Mouse (Mus musculus) adrenal gland, postnatal 14 days (tissue): ENCODE measurements around the gene Stk26. TPM values are rescaled to one million over a fixed set of nuclear protein-coding genes. Genes with fewer than 3 reads are reported as not detected.

Experiments used
- DNase-seq: peaks from one replicate; pipeline ENCODE4 v3.0.0; 2021; ENCODE audit warnings: mixed read lengths
- long read RNA-seq, 2 experiments: library from polyadenylated mRNA; stranded (forward); transcript quantifications; one replicate each; pipeline ENCODE4 v2.0.0; 2021
- total RNA-seq: library from RNA; stranded (reverse); gene quantifications from 2 replicates; pipeline ENCODE4 v1.2.3, GENCODE M21; 2021

Stk26 gene
- 4.1 and 4.2 TPM in 2 replicates for total RNA-seq
- long read RNA-seq, experiment 1, partial matches to known transcripts, result 0 of 2 reads
- long read RNA-seq, experiment 1, other reads (novel, unspliced or antisense), result 0 of 2 reads
- long read RNA-seq, experiment 2, partial matches to known transcripts, result 0 of 1 reads
- long read RNA-seq, experiment 2, other reads (novel, unspliced or antisense), result 0 of 1 reads

DNA sequence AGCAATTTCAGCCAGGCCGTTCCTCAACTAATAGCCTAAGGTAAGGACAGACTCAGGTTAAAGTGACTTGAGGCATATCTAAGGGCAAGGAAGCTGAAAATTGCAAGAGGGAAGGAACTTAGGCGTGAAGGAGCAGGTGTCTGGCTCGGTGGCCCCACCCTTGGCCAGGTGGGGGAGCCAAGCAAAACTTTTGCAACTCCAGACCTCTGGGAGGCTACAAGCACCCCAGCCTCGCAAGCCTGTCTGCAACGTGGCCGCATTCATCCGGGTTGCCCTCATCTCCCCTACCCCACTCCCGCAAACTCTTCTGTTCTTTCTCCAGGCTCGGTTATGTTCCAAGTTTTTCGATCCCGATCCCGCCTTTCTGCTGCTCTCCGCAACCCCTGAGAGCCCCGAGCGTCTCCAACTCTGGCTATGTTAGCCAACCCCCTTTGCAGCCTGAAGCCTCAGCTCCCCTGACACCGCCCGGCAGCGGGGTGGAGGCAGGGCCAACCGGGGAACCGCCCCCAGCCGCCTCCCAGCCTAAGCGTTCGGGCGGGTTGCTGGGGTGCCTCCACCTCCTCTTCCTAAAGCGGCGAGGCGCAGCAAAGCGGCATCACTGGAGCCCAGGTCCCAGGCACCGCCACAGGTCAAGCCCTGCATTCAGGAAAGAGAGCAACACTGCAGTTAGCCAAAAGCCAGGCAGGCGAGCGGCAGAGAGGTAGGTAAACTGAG, at the start of gene Stk26:
Stk26 (plus strand) TSS at position 201 of the 714 bp plus-strand sequence.
- DNase-seq, result peak; percentile 71

DNA sequence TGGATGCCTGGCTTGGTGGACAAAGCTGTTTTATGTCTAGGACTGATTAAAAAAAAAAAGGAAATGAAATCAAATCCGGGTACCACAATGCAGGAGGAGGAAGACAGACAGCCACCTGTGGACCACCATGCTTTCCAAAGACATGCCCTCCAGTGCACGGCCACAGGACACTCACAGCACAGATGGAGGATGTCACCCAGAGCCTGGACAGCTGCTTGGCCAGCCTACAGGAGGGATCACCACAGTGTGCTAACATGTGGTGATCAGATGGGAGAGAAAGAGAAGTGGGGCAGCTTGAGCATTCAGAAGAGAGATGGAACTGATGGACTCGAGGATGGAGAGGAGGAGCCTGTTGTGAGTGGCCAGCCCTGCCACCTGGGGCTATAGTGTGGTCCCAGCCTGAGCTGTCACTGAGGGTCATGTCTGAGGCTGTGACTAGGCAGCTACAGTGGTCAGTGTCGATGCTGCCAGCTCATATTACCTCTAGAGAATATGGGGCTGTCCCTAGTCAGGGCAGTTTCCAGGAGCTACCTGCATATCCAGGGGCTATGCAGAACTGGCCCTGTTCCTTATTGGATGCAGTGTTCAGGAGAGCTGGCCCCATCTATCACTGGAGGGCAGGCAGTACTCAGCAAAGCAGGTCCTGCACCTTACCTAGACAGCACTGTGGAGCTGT, 47.7 kb upstream of the Stk26 start:
- no peak for DNase-seq

DNA sequence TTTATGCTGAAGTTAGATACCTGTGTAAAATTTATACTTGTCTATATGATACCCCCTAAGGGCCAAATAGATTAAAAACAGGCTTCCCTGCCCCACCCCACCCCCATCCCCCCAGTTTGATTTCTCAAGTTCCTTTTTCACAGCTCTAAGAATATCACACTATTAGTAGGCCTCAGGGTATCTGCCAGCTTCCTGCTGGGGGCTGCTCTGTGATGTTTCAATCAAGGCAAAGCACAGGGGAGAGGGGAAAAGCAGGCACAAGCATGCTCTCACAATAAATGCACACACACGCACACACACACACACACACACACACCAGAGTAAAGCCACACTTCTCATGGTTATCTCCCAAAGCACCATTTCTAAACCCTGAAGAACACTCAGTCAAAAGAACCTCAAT, 43.0 kb upstream of the Stk26 start:
- DNase-seq, result no peak

DNA sequence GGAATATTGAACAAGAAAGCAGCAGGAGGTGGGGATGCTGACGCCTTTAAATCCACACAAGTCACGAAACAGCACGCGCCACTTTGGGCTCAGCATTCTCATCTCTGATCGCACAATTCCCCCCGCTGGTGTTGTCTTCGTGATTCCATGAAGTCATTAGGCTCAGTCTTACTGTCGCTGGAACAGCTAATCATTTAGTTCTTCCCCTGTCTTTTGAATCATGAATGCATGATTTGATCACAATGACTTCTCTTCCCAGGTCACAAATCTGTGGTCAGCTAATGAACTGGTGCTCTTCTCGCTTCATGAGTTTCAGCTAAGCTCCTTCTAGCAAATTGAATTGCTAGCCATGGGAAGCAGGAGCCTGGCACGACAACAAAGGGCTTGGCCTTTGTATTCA, 42.3 kb upstream of the Stk26 start:
- DNase-seq, result no peak

DNA sequence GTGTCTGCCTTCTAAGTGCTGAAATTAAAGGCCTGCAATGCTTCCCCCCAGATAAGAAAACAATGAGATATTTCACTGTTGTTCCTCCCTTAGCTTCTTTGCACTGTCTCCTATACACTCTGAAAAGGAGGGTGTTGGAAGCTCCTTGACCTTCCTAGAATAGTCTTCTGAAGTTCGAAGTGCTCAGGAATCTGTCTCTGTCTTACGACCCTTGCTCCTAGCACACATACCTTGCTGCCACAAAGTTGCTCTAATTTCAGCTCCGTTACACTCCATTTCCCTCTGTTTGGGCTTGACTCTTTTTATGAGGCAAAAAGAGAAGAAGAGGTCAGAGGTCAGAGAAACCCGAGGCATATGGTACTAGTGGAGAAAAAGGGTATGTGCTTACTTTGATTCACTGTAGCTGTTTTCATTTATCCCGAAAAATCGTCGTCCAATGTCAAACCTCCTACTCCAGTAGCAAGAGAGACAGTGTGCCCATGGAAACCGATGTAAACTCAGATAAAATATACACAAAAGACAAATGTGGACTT, 41.1 kb upstream of the Stk26 start:
- no peak for DNase-seq

DNA sequence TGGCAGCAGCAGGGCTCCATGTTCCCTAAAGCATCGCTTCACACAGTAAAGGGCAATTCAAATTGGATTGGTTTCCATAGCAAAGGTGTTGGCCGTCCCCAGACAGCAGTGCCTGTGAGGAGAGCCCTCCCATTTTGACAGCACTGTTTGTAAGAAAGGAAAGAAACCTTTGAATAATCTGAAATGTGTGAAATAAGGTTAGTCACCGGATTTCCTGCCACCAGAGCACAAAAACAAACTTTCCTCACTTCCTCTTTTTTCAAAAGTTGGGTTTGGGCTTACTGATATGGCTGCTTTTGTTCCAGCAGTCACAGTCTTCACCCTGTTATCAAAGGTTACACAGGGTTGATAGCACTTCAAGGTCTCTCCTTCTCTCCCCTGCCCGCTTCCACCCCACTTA, 35.2 kb upstream of the Stk26 start:
- DNase-seq, result no peak

DNA sequence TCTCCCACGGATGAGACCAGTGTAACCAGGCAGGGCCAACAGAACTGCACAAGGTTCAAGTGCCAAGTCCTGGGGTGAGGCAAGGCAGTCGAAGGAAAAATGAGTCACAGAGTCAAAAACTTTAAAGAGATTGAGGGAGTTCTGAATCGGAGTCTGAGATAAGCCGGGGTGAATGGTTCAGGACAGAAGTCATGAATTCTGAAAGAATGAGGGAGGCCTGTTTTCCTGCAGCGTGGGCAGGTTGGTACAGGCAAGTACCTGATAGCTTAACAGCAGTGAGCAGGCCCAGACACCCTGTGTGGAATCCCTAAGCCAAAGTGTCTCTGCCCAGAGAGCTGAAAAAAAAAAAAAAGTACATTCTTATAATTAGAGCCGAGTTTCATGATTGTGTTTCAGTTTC, 17.0 kb upstream of the Stk26 start:
- DNase-seq, result no peak

DNA sequence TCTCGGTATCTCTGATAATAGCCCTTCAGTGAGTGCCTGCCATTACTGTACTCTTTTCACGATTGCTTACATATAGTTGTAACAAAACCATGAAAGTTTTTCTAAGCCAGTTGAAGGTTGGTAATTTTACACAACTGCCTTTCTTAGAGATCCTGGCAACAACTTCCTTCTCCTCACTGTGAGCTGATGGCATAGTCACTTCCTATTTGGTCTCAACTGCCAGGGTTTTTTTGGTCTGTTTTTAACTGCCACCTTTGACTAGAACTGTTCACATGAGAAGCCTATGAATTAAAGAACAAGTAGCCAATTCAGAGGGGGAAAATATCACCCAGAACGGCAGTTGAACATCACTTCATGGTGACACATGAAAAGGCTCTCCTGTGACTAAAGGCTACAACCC, 5.3 kb upstream of the Stk26 start:
- DNase-seq, result no peak

DNA sequence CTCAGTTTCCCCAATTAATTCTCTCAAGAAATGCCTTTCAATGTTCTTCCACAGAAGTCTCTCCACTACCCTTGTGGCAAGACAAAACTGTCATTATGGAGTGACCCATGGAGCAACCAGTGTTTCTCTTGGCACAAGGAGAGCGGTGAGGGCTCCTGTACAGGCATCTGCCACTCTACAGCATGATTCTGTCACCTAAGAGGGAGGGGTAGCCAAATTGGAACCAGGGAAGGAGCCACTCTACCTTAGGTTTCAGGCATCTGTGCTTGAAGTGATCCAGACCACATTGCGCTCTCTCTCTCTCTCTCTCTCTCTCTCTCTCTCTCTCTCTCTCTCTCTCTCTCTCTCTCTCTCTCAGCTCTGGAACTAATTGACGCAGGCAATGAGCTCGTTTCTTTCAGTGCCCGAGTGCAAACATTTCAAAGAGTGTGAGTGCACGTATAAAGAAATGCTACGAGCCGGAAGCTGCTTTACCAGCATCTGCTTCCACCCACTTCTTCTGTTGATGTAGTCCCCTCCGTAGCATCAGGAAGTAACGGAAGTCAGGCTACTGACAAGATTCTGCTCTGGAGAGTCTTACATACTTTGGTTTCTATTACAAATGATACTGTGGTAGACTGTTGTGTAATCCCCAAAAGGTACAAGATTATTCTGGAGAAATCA, 4.7 kb upstream of the Stk26 start:
- no peak for DNase-seq

DNA sequence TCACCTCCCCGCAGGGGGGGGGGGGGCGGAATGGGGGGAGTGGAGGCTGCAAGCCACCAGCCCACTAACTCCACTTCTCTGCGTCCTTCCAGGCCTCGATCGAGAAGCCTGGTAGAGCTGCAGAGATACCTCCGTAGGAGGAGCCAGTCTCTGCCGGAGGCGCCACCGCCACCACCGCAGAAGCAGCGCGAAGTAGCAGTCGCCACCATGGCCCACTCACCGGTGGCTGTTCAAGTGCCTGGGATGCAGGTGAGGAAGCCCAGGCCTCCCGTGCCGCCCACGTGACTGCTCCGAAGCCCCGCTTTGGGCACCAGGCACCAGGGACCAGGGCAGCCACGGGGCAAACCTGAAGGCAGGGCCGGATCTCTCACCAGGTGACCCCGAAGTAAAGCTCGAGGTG, 740 bp downstream of the Stk26 start:
- DNase-seq, result peak; percentile 7

DNA sequence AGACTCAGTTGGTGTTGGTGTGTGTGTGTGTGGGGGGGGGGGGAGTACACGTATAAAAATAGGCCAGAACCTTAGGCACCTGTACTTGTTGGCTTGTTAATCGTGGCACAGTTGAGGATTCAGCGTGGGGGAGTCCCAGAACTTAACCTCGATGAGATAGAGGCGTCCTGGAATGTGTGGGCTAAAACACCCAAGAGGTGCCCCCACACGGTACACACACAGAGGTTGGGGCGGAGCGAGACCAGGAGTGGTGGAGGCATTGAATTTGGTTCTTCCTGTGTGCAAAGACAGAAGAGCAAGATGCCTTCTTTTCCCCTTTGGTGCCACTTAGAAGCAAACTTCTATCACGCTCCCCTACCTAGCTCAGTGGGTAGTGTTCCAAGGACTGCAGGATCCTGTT, 1.2 kb downstream of the Stk26 start:
- DNase-seq, result no peak

DNA sequence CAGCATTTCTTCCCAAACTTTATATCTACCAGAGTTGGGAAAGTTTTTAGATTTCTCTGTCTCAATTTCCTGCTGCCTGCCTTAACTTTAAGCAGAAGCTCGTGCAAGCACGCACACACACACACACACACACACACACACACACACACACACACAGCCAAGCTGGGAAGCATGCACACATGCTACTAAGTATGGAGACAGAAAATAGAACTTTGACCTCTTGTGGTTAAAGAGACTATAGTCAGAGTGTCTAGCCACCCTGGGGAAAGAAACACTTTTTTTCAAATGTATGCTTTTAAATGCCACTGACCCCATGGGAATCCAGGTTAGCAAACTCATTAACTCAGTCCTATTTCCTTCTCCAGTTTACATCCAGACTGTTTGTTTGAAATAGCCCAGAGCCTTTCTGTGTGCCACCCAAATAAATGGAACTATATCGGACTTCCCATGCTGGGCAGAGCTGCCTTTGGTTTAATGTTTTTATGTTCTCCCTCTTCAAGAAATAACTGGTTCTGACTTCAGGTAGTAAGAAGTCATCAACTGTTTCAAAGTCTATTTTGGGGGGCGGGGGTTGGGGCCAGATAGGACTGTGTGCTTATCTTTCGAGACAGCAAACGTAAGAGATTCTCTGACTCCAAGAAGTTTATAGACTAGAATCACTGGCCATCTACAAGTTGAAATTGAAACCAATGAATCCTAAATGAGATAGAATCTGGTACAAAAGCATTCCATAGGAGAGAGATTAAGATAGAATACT, 9.8 kb downstream of the Stk26 start:
- DNase-seq, result no peak

DNA sequence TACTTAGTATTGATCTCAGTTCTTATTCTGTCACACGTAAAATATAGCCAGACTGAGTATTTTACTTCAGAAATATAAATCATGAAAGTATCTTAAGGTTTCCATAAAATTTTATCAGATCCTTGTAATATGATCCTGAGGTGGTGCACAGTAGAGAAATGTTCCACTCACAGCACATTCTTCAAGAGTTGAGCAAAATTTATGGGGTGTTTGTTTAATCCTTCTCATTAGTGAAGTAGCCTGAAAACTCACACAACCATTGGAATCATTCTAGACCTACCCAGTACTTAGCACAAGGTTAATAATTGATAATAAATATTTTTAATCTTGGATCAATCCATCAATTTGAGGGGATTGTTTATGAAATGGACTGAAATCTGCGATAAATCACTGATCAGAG, 22.9 kb downstream of the Stk26 start:
- no peak for DNase-seq

DNA sequence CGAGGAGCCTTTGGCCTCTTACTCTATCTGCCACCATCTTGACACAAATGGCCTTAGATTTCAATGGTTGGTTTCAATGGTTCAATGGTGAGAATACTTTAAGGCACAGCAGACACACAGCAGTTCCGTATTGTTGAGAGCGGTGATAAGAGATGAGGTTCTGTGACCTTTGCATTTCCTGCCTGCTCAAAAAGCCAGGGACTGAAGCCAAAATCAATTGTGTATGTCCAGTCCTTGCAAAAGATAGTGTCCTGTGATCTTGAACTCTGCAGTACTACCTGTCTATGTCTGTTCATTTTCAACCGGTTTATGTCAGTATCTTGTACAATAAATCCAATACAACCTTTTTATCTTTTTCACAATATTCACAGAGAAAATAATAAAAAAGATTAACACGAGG, 23.9 kb downstream of the Stk26 start:
- DNase-seq, result no peak

DNA sequence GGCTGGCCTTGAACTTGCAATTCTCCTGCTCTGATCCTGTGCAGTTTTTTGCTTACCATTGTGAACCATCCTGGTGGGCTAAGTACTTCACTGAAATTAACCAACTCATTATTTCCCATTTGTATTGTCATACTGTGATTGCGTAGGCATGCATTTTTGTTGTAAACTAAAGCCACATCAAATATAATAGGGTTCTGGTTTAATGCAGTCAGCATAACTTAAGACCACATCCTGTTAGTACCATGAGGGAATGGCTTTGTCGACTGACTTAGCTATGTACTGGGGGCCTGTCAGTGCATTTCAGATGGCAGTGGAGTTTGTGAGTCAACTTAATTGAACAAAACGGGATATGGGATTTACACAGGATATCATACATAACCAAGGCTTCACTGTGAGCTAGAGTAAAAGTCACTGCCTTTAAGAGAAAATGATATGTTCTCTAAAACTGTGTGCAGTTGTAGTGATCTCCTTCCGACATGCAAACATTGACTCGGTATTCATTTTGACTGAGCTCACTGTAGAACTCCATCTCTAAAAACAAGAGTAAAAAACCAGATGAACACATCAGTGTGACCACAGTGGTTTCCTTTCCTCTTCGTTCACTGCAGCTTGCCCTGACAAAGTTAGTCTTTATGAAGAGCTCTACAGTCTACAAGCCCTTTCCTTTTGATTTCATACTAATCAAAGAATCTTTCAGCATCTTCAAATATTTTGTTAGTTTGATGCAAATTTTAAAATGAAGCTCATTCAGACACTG, 33.6 kb downstream of the Stk26 start:
- DNase-seq, result no peak

DNA sequence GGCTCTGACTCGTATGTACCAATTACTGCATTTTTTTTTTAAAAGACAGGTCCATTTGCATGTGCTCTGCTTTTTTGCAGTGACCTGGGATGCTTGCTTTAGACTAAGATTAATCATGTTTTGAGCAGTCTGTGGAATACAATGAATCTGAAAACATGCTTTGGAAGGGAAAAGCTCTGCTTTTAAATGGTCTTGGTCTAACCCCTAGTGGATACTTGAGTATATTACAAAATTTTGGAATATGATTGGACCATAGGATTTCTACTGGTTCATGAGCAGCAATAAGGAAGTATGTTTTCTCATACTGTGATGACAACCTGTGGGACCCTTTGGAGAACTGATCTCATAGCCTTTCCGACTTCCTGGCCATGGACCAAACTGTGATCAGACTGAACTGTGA, 47.2 kb downstream of the Stk26 start:
- no peak for DNase-seq

DNA sequence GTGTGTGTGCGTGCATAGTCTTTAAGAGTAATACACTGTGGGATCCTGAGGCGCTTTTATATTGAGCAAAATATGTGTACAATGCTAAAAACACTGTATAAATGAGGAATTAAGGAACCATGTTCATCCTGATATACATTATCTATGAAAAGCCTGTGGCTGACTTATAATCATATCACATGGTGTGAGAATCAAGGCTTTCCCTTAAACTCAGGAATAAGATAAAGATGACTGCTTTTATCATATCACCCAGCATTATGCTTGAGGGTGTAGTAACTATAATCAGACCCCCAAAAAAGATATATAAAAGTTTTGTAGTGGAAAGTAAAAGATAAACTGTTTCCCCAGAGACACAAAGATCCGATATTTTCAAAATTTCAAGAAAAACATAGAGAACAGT, 62.6 kb downstream of the Stk26 start:
- no peak for DNase-seq

DNA sequence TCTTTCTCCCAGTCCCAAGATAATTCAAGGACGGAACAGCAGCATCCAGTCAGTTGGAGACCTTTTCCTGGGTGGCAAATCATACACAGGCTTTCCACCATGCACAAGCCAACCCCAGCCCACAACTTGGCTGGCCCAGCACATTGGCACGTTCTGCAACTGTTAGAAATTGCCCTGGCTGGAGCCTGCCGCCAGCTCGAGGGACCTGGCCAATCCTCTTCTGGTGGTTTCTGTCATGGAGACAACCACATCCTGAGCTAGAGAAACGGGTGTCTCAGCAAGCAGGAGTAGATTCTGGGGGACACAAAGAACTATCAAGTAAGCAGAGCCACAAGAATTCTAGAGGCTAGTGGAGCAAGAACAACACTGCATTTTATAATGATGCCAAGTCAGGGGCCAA, 69.1 kb downstream of the Stk26 start:
- DNase-seq, result no peak

DNA sequence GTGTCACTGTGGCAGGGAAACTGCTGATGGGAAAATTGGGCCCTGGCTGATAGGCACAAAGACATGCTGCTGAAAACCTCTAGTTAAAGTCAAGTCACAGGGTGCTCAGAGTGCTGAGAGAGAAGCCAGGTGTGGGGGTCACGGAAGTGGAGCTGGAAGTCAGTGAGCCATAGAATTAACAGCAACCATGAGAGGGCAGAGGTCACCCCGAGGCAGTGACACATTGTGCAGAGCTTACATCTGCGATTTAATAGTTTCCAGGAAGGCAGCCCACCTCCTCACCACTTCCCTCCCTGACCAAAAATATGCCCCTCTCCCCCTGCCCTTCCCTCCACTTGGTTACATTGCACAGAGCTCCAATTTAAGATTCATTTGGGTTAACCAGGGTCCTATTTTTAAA, 76.5 kb downstream of the Stk26 start:
- DNase-seq, result no peak

DNA sequence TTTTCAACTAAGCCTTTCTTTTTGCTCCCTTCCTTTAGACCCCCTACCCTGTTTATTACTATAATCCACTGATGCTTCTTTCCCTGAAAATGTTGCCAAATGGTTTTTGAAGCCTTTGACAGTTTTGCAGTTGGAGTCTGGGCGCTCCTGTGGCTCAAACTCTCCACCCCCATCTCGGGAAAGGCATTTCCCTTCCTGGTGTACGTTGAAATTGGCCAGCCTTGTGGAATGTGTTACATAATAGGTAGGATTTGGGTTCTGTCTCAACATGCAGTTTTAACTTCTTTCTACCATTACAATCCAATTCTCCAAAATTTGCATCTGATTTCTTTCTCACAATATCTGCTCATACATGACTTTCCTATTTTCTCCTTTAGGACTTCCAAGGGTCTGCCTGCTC, 77.9 kb downstream of the Stk26 start:
- DNase-seq, result no peak

DNA sequence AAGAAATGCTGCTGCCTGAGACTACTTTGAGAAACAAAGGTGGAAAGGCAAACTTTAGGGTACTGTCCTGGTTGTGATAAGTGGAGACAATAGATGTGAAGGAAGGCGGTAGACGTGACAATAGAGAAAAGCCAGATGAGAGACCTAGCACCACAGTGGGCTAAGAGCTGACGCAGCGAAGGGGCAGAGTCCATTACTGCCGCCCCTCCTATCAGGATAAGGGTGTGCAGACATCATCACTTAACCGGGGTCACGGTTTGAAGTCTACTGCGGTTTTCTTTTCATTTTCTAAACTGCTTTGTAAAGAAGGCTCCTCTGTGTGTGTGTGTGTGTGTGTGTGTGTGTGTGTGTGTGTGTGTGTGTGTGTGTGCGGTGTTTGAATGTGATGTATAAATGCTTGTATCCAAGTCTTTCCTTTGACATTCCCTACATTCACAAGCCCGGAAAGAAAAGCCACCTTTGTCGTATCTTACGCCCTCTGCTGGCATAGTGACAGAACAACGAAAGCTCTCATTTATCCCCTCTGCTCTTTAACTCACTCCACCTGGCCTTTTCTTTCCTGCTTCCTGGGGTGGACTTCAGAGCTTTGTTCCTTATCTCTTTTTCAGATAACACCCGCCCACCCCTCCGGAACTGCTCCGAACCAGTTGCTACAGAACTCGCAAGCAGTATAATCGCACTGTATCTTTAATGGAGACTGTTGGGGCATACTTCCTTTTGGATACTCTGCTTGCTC, 84.0 kb downstream of the Stk26 start:
- peak; percentile 31 for DNase-seq
